Mouse (Mus musculus) testis, adult 10 weeks (tissue): Measurements from ENCODE around the gene Arhgap24. TPM values are rescaled to one million over a fixed set of nuclear protein-coding genes. Genes with fewer than 3 reads are reported as not detected.

Experiments
- polyA plus RNA-seq: library from polyadenylated mRNA; stranded (reverse); fragments of 350-450 nt; fragmentation: Illumina TruSeq; extraction: RNeasy Lipid Tissue Mini Kit (QIAGEN cat#74804); gene quantifications from one replicate; pipeline ENCODE4 v1.2.3, GENCODE M21; 2014; ENCODE audit warnings: low read depth, low replicate concordance

The Arhgap24 gene
- 1.8 TPM for polyA plus RNA-seq

DNA sequence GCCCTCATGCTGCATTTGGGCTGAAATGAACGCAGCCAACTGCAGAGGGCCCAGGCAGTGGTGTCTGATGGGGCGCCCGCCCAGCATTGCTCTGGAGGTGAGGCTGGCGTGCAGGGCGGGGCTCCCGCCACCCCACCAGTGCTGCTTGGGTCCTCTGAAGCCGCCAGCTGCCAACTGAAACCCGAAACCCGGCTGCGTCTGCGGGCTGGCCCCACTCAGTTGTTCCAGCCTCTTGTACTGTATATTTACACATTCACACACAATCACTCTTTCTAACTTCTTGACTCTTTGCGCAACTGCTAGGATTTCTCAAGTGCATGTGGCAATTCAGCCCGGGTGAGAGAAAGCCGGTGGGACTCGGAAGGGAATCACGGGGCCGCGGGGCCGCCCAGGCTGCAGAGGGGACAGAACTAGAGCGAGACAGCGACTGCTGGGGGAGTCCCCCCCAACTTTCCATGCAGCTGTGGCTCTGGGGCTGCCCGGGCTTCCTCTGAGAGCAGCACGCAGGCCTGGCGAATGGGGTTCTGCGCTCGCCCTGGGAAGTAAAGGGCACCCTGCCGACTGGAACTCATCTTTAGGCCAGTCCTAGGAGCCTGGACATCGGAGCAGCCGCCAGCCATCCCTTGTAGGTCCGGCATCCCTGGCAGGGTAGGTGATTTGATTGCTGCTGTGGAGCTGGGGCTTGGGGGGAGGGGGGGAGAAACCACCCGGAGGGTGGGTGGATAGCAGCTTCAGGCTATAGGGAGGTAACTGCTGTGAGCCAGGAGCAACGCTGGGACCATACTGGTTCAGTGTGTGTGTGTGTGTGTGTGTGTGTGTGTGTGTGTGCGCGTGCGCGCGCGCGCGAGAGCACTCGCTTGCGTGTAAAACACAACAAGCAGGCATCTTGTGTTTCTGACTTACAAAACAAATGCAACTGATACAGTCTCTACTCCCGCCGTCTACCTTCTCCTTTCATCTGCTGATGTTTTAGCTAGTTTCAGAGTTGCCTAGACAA, at the start of gene Arhgap24:
Arhgap24 (plus strand) TSS at position 177 of the 997 bp plus-strand sequence.

